Mouse (Mus musculus): ENCODE measurements around the gene Gm16503. TPM values are rescaled to one million over a fixed set of nuclear protein-coding genes. Genes with fewer than 3 reads are reported as not detected.
"Not testable (repeated sequence)": the region's sequence is repeated elsewhere in the genome, so short reads cannot be mapped to it uniquely, and the experiment has no call there.

Gene Gm16503
- polyA plus RNA-seq, 1 experiment from 2014 or later, result 0.98 TPM

DNA sequence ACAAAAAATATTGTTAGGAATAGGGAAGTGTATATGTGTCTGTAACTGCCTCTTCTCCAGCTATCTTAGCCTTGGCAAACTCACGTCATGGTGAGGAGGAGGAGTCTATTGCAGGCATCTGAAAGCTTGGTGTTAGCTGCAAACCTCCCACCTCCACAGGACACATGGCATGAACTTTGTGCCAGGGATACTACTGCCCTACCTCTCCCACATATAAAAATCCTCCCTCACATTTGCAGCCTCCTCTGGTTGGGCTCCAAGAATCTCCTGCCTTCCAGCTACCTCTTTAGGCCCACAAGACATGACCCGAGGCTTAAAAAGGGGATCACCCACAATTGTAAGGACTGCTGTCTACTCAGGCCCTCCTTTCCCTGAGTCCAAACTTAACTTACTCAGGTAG lies 2.3 kb upstream of the Gm16503 start:
- ATAC-seq (ENCODE audit: low read depth), result no peak
- H3K4me2 ChIP-seq (ENCODE audit: low read depth, low read length), result no peak overlapping the region
- H3K36me3 ChIP-seq (ENCODE audit: control insufficient read depth, insufficient read depth, low read length), result no peaks in the 10 kb centered on the region
- no peak overlapping the region for H3K4me3 ChIP-seq (ENCODE audit: low read depth, low read length)
- 84% methylated on average over 2 of the region's 2 CpGs for WGBS
- H3K4me1 ChIP-seq (ENCODE audit: control insufficient read depth, insufficient read depth, low read length), result no peaks in the 10 kb centered on the region
- peaks cover 15% of the 10 kb centered on the region for H3K9me3 ChIP-seq (ENCODE audit: control insufficient read depth, low read length)
- no peak overlapping the region for H3K9ac ChIP-seq (replicated peaks; ENCODE audit: low read depth, low read length)
- no peaks in the 10 kb centered on the region for H3K27me3 ChIP-seq (ENCODE audit: control insufficient read depth, insufficient read depth, low read length)
- no peak overlapping the region for H3K27ac ChIP-seq (ENCODE audit: low read depth, low read length)

DNA sequence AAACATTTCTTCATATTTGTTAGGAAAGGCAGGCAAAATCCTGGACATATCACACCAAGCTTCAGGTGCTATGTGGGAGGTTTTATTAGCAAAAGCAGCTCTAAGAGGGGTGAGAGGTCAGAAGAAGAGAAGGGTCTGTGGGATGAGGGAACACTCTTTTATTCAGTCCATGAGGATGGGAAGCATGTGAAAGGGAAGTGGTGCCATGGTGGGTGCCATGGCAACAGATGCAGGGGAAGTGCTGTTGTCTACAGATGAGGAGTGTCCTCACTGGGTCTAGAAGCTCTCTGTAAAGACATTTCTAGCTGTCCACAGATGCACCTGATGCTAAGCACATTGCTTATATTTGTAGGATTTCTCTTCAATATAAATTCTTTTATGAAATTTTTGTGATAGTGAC lies 1.1 kb downstream of the Gm16503 start:
- Histone ChIP-seq H3K9me3 (ENCODE audit: control insufficient read depth, low read length) (peaks cover 15% of the 10 kb centered on the region), H3K27ac (ENCODE audit: low read depth, low read length) (no peak overlapping the region), H3K9ac (replicated peaks; ENCODE audit: low read depth, low read length) (no peak overlapping the region), H3K4me1 (ENCODE audit: control insufficient read depth, insufficient read depth, low read length) (no peaks in the 10 kb centered on the region), H3K4me2 (ENCODE audit: low read depth, low read length) (no peak overlapping the region), H3K36me3 (ENCODE audit: control insufficient read depth, insufficient read depth, low read length) (no peaks in the 10 kb centered on the region), H3K27me3 (ENCODE audit: control insufficient read depth, insufficient read depth, low read length) (no peaks in the 10 kb centered on the region), H3K4me3 (ENCODE audit: low read depth, low read length) (no peak overlapping the region)
- ATAC-seq (ENCODE audit: low read depth), result no peak

DNA sequence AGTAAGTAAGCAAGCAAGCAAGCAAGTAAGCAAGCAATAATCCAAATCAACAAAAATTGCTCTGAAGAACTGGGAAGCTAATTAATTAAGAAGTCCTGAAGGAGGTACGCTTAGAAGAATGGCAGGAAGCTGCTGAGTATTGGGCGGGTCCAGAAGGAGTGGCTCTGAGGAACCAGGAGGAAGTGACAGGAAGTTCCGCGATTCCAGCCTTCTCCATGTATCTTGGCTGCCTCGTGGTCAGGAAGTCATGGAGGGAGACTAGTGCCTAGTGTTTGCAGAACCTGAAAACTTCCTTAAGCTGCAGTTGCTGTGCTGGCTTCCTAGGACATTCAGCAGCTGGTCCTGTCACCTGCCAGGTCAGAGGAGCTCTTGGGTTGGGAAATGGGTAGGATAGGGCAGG lies 13.1 kb downstream of the Gm16503 start, which contains the start of gene Zfp985:
Gene Zfp985 (plus strand): TSS at position 207 of the 400 bp plus-strand sequence.
- not testable (repeated sequence) for H3K4me3 ChIP-seq (ENCODE audit: low read depth, low read length); H3K9me3 ChIP-seq (ENCODE audit: control insufficient read depth, low read length); H3K4me1 ChIP-seq (ENCODE audit: control insufficient read depth, insufficient read depth, low read length); ATAC-seq (ENCODE audit: low read depth); H3K9ac ChIP-seq (replicated peaks; ENCODE audit: low read depth, low read length); H3K4me2 ChIP-seq (ENCODE audit: low read depth, low read length); H3K27me3 ChIP-seq (ENCODE audit: control insufficient read depth, insufficient read depth, low read length); H3K27ac ChIP-seq (ENCODE audit: low read depth, low read length); H3K36me3 ChIP-seq (ENCODE audit: control insufficient read depth, insufficient read depth, low read length)
- 85% methylated on average over 5 of the region's 5 CpGs for WGBS

DNA sequence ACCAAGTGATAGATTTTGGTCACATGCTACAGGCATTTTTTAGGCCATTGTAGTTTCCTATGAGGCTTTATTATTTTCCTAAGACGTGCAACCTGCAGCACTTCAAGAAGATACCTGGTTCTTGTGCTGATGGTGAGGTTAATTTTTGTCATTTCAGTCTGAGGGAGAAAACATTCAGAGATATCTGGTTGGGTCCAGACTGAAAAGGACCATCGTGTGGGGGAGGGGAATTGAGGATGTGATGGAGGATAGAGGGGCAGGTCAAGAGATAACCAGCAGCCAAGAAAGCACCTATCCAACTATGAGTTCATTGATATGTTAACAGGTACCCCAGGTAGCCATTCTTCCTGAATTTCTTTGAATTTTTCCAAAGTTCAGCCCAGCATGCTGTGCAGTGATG lies 14.3 kb downstream of the Gm16503 start:
- not testable (repeated sequence) for ATAC-seq (ENCODE audit: low read depth)
- WGBS, result 79% methylated on average over 2 of the region's 2 CpGs

DNA sequence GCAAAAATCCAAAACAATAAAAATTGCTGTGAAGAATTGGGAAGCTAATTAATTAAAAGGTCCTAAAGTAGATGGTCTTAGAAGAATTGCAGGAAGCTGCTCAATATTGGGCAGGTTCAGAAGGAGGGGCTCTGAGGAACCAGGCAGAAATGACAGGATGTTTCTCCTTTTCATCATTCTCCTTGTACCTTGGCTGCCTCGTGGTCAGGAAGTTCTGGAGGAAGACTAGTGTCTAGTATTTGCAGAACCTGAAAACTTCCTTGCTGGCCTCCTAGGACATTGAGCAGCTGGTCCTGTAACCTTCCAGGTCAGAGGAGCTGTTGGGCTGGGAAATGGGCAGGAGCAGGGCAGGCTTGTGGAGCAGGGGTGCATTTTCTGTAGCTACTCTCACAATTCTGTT lies 16.9 kb downstream of the Gm16503 start:
- H3K4me3 ChIP-seq (ENCODE audit: low read depth, low read length); H3K9ac ChIP-seq (replicated peaks; ENCODE audit: low read depth, low read length); H3K36me3 ChIP-seq (ENCODE audit: control insufficient read depth, insufficient read depth, low read length); H3K9me3 ChIP-seq (ENCODE audit: control insufficient read depth, low read length); H3K4me1 ChIP-seq (ENCODE audit: control insufficient read depth, insufficient read depth, low read length); ATAC-seq (ENCODE audit: low read depth); H3K27me3 ChIP-seq (ENCODE audit: control insufficient read depth, insufficient read depth, low read length); H3K27ac ChIP-seq (ENCODE audit: low read depth, low read length); H3K4me2 ChIP-seq (ENCODE audit: low read depth, low read length): not testable (repeated sequence)
- 55% methylated on average over 1 of the region's 1 CpGs for WGBS

More for the DNA sequence above, 14.3 kb downstream of the Gm16503 start:
- H3K27me3 ChIP-seq (ENCODE audit: control insufficient read depth, insufficient read depth, low read length); H3K9me3 ChIP-seq (ENCODE audit: control insufficient read depth, low read length); H3K9ac ChIP-seq (replicated peaks; ENCODE audit: low read depth, low read length); H3K4me1 ChIP-seq (ENCODE audit: control insufficient read depth, insufficient read depth, low read length); H3K27ac ChIP-seq (ENCODE audit: low read depth, low read length); H3K4me3 ChIP-seq (ENCODE audit: low read depth, low read length); H3K36me3 ChIP-seq (ENCODE audit: control insufficient read depth, insufficient read depth, low read length); H3K4me2 ChIP-seq (ENCODE audit: low read depth, low read length): not testable (repeated sequence)

DNA sequence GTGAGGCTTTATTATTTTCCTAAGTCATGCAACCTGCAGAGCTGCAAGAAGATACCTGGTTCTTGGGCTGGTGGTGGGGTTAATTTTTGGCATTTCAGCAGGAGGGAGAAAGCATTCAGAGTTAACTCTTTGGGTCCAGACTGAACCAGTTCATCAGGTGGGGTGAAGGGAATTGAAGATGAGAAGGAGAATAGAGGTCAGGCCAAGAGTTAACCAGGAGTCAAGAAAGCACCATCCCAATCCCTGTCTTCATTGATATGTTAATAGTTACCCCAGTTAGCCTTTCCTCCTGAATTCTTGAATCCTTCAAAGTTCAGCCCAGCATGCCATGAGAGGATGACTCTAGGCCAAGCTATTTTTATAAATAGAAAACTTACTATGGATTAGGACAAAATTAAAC lies 18.0 kb downstream of the Gm16503 start:
- not testable (repeated sequence) for H3K9ac ChIP-seq (replicated peaks; ENCODE audit: low read depth, low read length); H3K27me3 ChIP-seq (ENCODE audit: control insufficient read depth, insufficient read depth, low read length); H3K4me3 ChIP-seq (ENCODE audit: low read depth, low read length); H3K27ac ChIP-seq (ENCODE audit: low read depth, low read length); H3K9me3 ChIP-seq (ENCODE audit: control insufficient read depth, low read length); H3K4me2 ChIP-seq (ENCODE audit: low read depth, low read length); ATAC-seq (ENCODE audit: low read depth); H3K36me3 ChIP-seq (ENCODE audit: control insufficient read depth, insufficient read depth, low read length); H3K4me1 ChIP-seq (ENCODE audit: control insufficient read depth, insufficient read depth, low read length)

DNA sequence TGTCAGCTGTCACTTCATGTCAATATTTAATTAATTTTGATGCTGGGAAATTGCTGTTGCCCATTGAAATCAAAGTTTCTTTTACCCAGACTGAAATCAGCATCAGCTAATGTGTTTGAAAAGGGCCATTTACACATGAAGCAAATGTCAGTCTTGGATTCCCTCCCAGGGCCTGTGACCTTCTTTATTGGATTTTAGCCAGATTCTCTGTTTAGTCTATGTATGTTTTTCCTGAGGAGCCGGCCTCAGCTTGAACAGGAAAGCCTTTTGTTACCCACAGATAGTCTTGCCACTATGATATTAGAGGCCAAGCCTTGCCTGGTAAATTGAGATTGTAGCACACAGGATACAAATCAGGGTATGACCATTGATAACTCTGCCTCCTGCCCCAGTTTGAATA lies 19.1 kb downstream of the Gm16503 start:
- not testable (repeated sequence) for H3K4me1 ChIP-seq (ENCODE audit: control insufficient read depth, insufficient read depth, low read length); H3K4me2 ChIP-seq (ENCODE audit: low read depth, low read length); H3K4me3 ChIP-seq (ENCODE audit: low read depth, low read length); H3K9ac ChIP-seq (replicated peaks; ENCODE audit: low read depth, low read length); H3K9me3 ChIP-seq (ENCODE audit: control insufficient read depth, low read length); H3K27me3 ChIP-seq (ENCODE audit: control insufficient read depth, insufficient read depth, low read length); H3K27ac ChIP-seq (ENCODE audit: low read depth, low read length); ATAC-seq (ENCODE audit: low read depth); H3K36me3 ChIP-seq (ENCODE audit: control insufficient read depth, insufficient read depth, low read length)
- WGBS, result 68% methylated on average over 1 of the region's 1 CpGs

DNA sequence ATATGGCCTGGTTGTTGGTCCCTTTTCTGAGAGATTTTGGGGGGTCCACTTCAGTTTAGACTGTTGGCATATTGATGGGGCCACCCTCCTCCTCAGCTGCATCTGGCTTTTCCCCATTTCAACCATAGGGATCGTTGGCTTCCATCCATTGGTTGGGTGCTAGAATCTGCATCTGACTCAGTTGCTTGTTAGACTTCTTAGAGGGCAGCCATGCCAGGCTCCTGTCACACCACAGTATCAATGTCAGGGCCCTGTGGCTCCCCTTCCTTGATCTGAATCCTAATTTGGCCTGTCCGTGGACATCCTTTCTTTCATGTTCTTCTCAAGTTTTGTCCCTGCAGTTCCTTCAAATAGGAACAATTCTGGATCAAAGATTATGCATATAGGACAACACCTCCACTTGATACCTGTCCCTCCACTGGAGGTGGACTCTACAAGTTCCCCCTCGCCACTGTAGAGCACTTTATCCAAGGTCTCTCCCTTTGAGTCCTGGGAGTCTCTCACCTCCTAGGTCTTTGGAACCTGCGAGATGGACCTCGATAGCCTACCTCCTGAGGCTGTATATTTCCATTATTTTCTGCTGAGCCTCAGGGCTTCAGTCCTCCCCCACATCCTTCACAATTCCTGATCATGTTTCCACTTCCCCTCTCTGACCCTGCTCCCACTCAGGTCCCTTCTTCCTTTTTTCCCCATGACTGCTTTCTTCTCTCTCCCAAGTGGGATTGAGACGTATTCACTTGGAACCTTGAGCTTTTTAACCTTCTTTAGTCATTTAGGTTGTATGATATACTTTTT lies 25.6 kb downstream of the Gm16503 start:
- H3K36me3 ChIP-seq (ENCODE audit: control insufficient read depth, insufficient read depth, low read length), result no peaks in the 10 kb centered on the region
- H3K4me1 ChIP-seq (ENCODE audit: control insufficient read depth, insufficient read depth, low read length), result no peaks in the 10 kb centered on the region
- WGBS, result 70% methylated on average over 6 of the region's 6 CpGs
- H3K4me3 ChIP-seq (ENCODE audit: low read depth, low read length), result no peak overlapping the region
- H3K9ac ChIP-seq (replicated peaks; ENCODE audit: low read depth, low read length), result no peak overlapping the region
- H3K9me3 ChIP-seq (ENCODE audit: control insufficient read depth, low read length), result 0 out of 2 replicates have a peak, but pooled peaks cover 3% of the 10 kb centered on the region
- ATAC-seq (ENCODE audit: low read depth), result no peak
- no peaks in the 10 kb centered on the region for H3K27me3 ChIP-seq (ENCODE audit: control insufficient read depth, insufficient read depth, low read length)
- no peak overlapping the region for H3K4me2 ChIP-seq (ENCODE audit: low read depth, low read length)
- no peak overlapping the region for H3K27ac ChIP-seq (ENCODE audit: low read depth, low read length)

DNA sequence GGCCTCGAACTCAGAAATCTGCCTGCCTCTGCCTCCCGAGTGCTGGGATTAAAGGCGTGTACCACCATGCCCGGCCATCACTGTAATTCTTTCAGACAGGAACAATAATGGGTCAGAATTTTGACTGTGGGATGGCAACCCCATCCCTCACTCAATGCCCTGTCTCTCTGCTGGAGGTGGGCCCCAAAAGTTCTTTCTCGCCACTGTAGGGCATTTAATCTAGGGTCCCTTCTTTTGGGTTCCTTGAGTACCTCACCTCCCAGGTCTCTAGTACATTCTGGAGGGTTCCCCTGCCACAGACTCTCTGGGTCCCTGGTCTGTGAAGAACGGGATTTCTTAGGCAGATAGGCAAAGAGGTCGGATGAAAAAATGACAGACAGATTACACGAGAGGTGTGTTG lies 31.1 kb downstream of the Gm16503 start:
- H3K4me3 ChIP-seq (ENCODE audit: low read depth, low read length); H3K4me1 ChIP-seq (ENCODE audit: control insufficient read depth, insufficient read depth, low read length); H3K36me3 ChIP-seq (ENCODE audit: control insufficient read depth, insufficient read depth, low read length); H3K27me3 ChIP-seq (ENCODE audit: control insufficient read depth, insufficient read depth, low read length); H3K9ac ChIP-seq (replicated peaks; ENCODE audit: low read depth, low read length); H3K4me2 ChIP-seq (ENCODE audit: low read depth, low read length); H3K27ac ChIP-seq (ENCODE audit: low read depth, low read length); ATAC-seq (ENCODE audit: low read depth): not testable (repeated sequence)
- WGBS, result 88% methylated on average over 8 of the region's 8 CpGs
- H3K9me3 ChIP-seq (ENCODE audit: control insufficient read depth, low read length), result peaks cover 11% of the 10 kb centered on the region
